Mouse (Mus musculus) hindbrain, embryonic 11.5 days (tissue): ENCODE measurements around the gene Cyb5r3. TPM values are rescaled to one million over a fixed set of nuclear protein-coding genes. Genes with fewer than 3 reads are reported as not detected.

Experiments used
- ATAC-seq: fragments of 200-750 bp; cut with Nextera tagmentation; 2 replicates; pipeline ENCODE4 v1.8.0; 2017; ENCODE audit warnings: mild to moderate bottlenecking, moderate TSS enrichment, moderate library complexity; ENCODE audit not compliant: low FRiP score
- DNase-seq: peaks from one replicate; pipeline ENCODE4 v3.0.0-alpha.2; 2015; ENCODE audit warnings: low spot score
- H3K27ac ChIP-seq: fragments of 300-500 bp; sonication (generic); 2 replicates; pipeline ENCODE4 v1.5.1; 2014; ENCODE audit warnings: mild to moderate bottlenecking, low read depth, low read length
- H3K27me3 ChIP-seq: fragments of 300-500 bp; sonication (generic); 2 replicates; pipeline ENCODE4 v1.6.1; 2014; ENCODE audit warnings: mild to moderate bottlenecking, low read length, moderate library complexity, mixed read lengths; ENCODE audit not compliant: control insufficient read depth, insufficient read depth
- H3K36me3 ChIP-seq: fragments of 300-500 bp; sonication (generic); 2 replicates; pipeline ENCODE4 v1.6.1; 2014; ENCODE audit warnings: mild to moderate bottlenecking, low read length, moderate library complexity, mixed read lengths; ENCODE audit not compliant: control insufficient read depth, insufficient read depth
- H3K4me1 ChIP-seq: fragments of 300-500 bp; sonication (generic); replicated peaks from 2 replicates; pipeline ENCODE4 v1.6.1; 2014; ENCODE audit warnings: low read length, mixed read lengths; ENCODE audit not compliant: control insufficient read depth, insufficient read depth
- H3K4me2 ChIP-seq: fragments of 300-500 bp; sonication (generic); replicated peaks from 2 replicates; pipeline ENCODE4 v1.6.1; 2014; ENCODE audit warnings: mild to moderate bottlenecking, low read depth, low read length
- H3K4me3 ChIP-seq: fragments of 300-500 bp; sonication (generic); 2 replicates; pipeline ENCODE4 v1.5.1; 2014; ENCODE audit warnings: low read depth, low read length
- H3K9ac ChIP-seq: fragments of 300-500 bp; sonication (generic); 2 replicates; pipeline ENCODE4 v1.6.1; 2014; ENCODE audit warnings: low read depth, low read length
- H3K9me3 ChIP-seq: fragments of 300-500 bp; sonication (generic); 2 replicates; pipeline ENCODE4 v1.6.1; 2016; ENCODE audit warnings: low read length; ENCODE audit not compliant: control insufficient read depth
- WGBS: fragments of 180-500 bp; shearing (Covaris S2); extraction: QIAGEN DNeasy Blood & Tissue Kit; methylation state at CpG from one replicate; pipeline ENCODE4 v1.1.7; 2014; 5-methylcytosine and 5-hydroxymethylcytosine counted together
- polyA plus RNA-seq: library from polyadenylated mRNA; unstranded; fragments of >200 nt; fragmentation: Nextera tagmentation; extraction: Ambion mirVana; gene quantifications from 2 replicates; pipeline ENCODE4 v1.2.1, GENCODE M21; 2014

Gene Cyb5r3
- polyA plus RNA-seq, 1 experiment from 2014 or later: 205 TPM

GRCm38 (mm10) chr15:83166642-83167041 is 5.8 kb downstream of the Cyb5r3 start:
- DNase-seq (no peak), ATAC-seq (no peak)
- no peaks in the 10 kb centered on the region for H3K27me3 ChIP-seq
- WGBS: 81% methylated on average over 3 of the region's 3 CpGs
- H3K36me3 ChIP-seq: no peaks in the 10 kb centered on the region
- no peak overlapping the region for H3K9ac ChIP-seq
- H3K4me2 ChIP-seq: no peak overlapping the region
- no peak overlapping the region for H3K4me3 ChIP-seq
- no peaks in the 10 kb centered on the region for H3K9me3 ChIP-seq
- no peak overlapping the region for H3K27ac ChIP-seq
- H3K4me1 ChIP-seq: 0 out of 2 replicates have a peak, but pooled peaks cover 4% of the 10 kb centered on the region

DNA sequence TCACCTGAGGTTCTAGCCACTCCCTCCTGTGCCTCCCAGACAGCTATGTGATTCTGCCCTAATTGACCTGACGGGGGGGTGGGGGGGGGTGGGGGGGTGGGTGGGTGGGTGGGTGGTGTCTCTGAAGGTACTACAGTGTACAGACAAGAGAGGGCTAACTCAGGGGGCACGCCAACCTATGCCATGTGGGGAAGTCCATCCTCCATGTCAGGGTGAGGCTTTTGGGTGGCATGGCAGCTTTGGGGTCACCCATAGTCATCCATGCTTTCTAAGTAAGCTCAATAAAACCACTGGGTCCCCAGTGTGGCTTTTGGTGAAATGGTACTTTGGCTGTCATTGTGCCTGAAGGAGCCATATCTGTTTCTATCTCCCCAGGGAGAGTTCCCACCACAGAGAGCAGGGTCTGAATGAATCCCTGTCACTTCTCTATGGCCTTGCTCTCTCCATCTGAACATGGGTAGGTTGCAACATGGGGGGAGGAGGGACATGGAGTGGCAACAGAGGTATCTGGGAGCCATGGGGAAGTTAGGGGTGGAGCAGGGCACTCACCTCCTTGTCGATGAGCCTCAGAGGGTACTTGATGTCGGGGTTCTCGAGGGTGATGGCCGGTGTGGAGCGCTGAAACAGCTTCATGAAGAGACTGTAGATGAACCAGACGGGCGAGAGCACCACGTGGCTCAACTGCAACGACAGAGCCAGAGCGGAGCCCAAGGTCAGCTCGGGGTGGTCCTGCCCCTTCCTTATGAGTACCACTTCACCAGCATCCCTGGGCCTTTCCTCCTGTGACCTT is 6.7 kb downstream of the Cyb5r3 start:
- ATAC-seq: no peak
- Histone ChIP-seq H3K4me3 (no peak overlapping the region), H3K9me3 (no peaks in the 10 kb centered on the region), H3K4me1 (0 out of 2 replicates have a peak, but pooled peaks cover 2% of the 10 kb centered on the region), H3K9ac (no peak overlapping the region), H3K4me2 (no peak overlapping the region), H3K27me3 (no peaks in the 10 kb centered on the region), H3K36me3 (no peaks in the 10 kb centered on the region), H3K27ac (no peak overlapping the region)
- WGBS: 95% methylated on average over 12 of the region's 13 CpGs
- no peak for DNase-seq

GRCm38 (mm10) chr15:83164971-83165471 is 7.4 kb downstream of the Cyb5r3 start:
- DNase-seq (no peak), ATAC-seq (no peak)
- H3K27me3 ChIP-seq: no peaks in the 10 kb centered on the region
- H3K4me1 ChIP-seq: 0 out of 2 replicates have a peak, but pooled peaks cover 2% of the 10 kb centered on the region
- no peak overlapping the region for H3K27ac ChIP-seq
- no peak overlapping the region for H3K4me3 ChIP-seq
- 77% methylated on average over 5 of the region's 5 CpGs for WGBS
- H3K9ac ChIP-seq: no peak overlapping the region
- H3K4me2 ChIP-seq: no peak overlapping the region
- H3K9me3 ChIP-seq: no peaks in the 10 kb centered on the region
- no peaks in the 10 kb centered on the region for H3K36me3 ChIP-seq

- Histone ChIP-seq H3K27me3 (no peaks in the 10 kb centered on the region), H3K27ac (no peak overlapping the region), H3K4me1 (0 out of 2 replicates have a peak, but pooled peaks cover 2% of the 10 kb centered on the region), H3K4me3 (no peak overlapping the region), H3K9ac (no peak overlapping the region), H3K9me3 (no peaks in the 10 kb centered on the region), H3K36me3 (0 out of 2 replicates have a peak, but pooled peaks cover 6% of the 10 kb centered on the region), H3K4me2 (no peak overlapping the region)
- WGBS: 89% methylated on average over 11 of the region's 11 CpGs
- no peak for DNase-seq
- ATAC-seq: no peak
These were observed 9.4 kb downstream of the Cyb5r3 start for GRCm38 (mm10) chr15:83162818-83163485.

DNA sequence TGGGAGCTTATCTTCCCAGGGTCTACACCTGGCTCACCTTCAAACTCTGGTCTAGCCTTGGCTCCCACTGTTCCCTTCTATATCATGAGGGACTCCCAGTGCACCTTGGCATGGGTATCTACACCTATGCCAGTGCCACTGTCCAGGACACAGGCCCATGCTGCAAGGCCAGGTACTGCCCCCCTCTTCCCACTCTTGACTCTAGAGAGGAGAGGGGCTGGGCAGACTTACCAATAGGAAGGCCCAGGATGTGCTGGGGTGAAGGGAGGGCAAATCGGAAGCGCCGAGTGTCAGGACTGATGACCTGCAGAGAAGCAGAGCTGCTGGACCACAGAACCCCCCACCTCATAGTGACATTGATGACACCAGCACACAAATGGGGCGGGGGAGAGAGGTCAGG is 10.4 kb downstream of the Cyb5r3 start:
- WGBS: 89% methylated on average over 4 of the region's 4 CpGs
- 0 out of 2 replicates have a peak, but pooled peaks cover 9% of the 10 kb centered on the region for H3K36me3 ChIP-seq

DNA sequence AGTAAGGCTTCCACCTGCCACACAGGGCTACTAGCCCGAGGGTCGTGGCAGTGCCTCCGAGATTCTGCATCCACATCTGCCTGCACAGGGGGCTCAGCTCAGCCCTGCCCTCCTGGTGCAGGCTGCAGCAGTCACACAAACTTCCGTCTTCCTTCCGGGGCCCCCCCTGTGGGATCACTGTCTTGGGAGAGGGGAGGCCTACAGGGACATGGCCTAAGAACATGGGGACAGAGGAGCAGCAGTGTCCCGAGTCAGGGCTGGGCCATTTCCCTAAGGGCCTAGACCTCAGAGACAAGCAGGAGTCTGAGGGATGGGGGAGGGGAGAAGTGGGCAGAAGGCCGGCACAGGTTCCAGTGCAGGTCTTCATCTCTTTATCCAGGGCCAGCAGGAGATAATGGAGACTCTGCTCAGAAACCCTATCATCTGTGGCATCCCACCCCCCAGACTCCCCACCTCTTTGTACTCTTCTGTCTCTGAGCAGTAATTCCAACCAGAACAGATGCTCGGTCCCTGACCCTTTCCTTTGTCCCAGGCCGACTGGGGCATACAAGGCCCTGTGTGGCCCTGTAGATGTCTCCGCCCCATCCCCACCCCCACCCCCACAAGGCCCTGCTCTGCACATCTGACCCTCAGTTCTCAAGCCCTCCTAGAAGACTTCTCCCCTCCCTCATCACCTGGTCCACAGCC is 11.2 kb downstream of the Cyb5r3 start:
- Histone ChIP-seq H3K4me2 (no peak overlapping the region), H3K27ac (peak overlapping the region; percentile 2; the same call in 1 of the 2 replicates), H3K9ac (no peak overlapping the region; the same call in 1 of the 2 replicates), H3K36me3 (0 out of 2 replicates have a peak, but pooled peaks cover 9% of the 10 kb centered on the region), H3K9me3 (no peaks in the 10 kb centered on the region), H3K4me3 (no peak overlapping the region), H3K4me1 (0 out of 2 replicates have a peak, but pooled peaks cover 2% of the 10 kb centered on the region), H3K27me3 (no peaks in the 10 kb centered on the region)
- 25% methylated on average over 10 of the region's 10 CpGs for WGBS
- ATAC-seq (peak; percentile 68), DNase-seq (peak; percentile 33)

More for the DNA sequence above, 10.4 kb downstream of the Cyb5r3 start:
- no peak overlapping the region for H3K27ac ChIP-seq
- no peak overlapping the region for H3K4me3 ChIP-seq
- H3K9me3 ChIP-seq: no peaks in the 10 kb centered on the region
- H3K4me1 ChIP-seq: 0 out of 2 replicates have a peak, but pooled peaks cover 2% of the 10 kb centered on the region
- no peaks in the 10 kb centered on the region for H3K27me3 ChIP-seq
- DNase-seq (no peak), ATAC-seq (no peak)
- H3K4me2 ChIP-seq: no peak overlapping the region
- no peak overlapping the region for H3K9ac ChIP-seq

GRCm38 (mm10) chr15:83160561-83160960 is 11.8 kb downstream of the Cyb5r3 start:
- ATAC-seq: no peak
- Histone ChIP-seq H3K4me3 (no peak overlapping the region), H3K36me3 (0 out of 2 replicates have a peak, but pooled peaks cover 9% of the 10 kb centered on the region), H3K4me2 (no peak overlapping the region), H3K27me3 (no peaks in the 10 kb centered on the region), H3K4me1 (0 out of 2 replicates have a peak, but pooled peaks cover 2% of the 10 kb centered on the region), H3K9ac (no peak overlapping the region), H3K9me3 (no peaks in the 10 kb centered on the region), H3K27ac (no peak overlapping the region)
- WGBS: 91% methylated on average over 4 of the region's 4 CpGs
- DNase-seq: no peak

- WGBS: over 99% methylated on average over 9 of the region's 9 CpGs
- no peak for DNase-seq
These were observed 12.6 kb downstream of the Cyb5r3 start for GRCm38 (mm10) chr15:83159823-83160222.

More at GRCm38 (mm10) chr15:83159823-83160222, 12.6 kb downstream of the Cyb5r3 start:
- H3K4me1 ChIP-seq: 0 out of 2 replicates have a peak, but pooled peaks cover 2% of the 10 kb centered on the region
- no peak overlapping the region for H3K9ac ChIP-seq
- no peaks in the 10 kb centered on the region for H3K9me3 ChIP-seq
- no peaks in the 10 kb centered on the region for H3K27me3 ChIP-seq
- no peak for ATAC-seq
- no peak overlapping the region for H3K27ac ChIP-seq
- 0 out of 2 replicates have a peak, but pooled peaks cover 9% of the 10 kb centered on the region for H3K36me3 ChIP-seq
- H3K4me3 ChIP-seq: no peak overlapping the region
- no peak overlapping the region for H3K4me2 ChIP-seq
